ENCODE assay signal across 8 mouse cellular contexts in the genomic region with DNA sequence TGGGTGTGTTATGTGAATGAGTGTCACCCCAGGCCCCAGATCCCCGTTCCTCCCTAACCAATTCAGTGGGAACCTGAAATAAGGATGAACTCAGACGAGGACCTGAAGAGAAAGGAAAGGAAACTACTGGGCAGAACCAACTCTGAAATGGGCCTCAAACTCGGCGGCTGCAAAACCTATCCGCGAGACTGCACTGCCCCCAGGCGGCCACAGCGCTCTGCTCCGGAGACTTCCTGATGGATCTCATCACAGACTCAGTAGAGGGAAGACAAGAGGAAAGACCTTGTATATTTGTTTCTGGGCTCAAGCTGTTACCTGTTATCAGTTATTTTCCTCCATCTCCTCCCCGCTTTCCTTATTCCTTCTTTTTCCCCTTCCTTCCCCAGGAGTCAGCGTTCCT. TPM values are rescaled to one million over a fixed set of nuclear protein-coding genes. Genes with fewer than 3 reads are reported as not detected.
DNase-seq lines count a peak whose midpoint lies in the region; ATAC-seq and TF ChIP-seq lines count a peak whose summit lies in the region.

No protein-coding gene starts in this region.

- WGBS in forebrain, embryonic 12.5 days: 8% methylated on average over 11 of the region's 11 CpGs
- 7% methylated on average over 11 of the region's 11 CpGs for WGBS in heart, embryonic 16.5 days
- WGBS in liver, embryonic 14.5 days (ENCODE audit: insufficient replicate concordance): 9% methylated on average over 11 of the region's 11 CpGs
- WGBS in neural tube, embryonic 13.5 days: 9% methylated on average over 11 of the region's 11 CpGs

- H3K4me1 ChIP-seq in ES-Bruce4 (ENCODE audit: control insufficient read depth, insufficient read depth, low read length): peaks cover 5% of the 10 kb centered on the region
- peaks cover 16% of the 10 kb centered on the region for H3K4me1 ChIP-seq in forebrain, embryonic 12.5 days
- H3K4me1 ChIP-seq in heart, embryonic 16.5 days (ENCODE audit: control insufficient read depth, insufficient read depth, low read length): no peaks in the 10 kb centered on the region
- H3K4me1 ChIP-seq in liver, embryonic 14.5 days (replicated peaks; ENCODE audit: control insufficient read depth in 2 of 2, insufficient read depth in 2 of 2, low read length in 1 of 2): no peaks in the 10 kb centered on the region
- peaks cover 7% of the 10 kb centered on the region; the same call in 1 of the 2 replicates for H3K4me1 ChIP-seq in neural tube, embryonic 13.5 days (replicated peaks)
- H3K4me1 ChIP-seq in testis, adult 2 months (ENCODE audit: control insufficient read depth, insufficient read depth, low read length): peaks cover 3% of the 10 kb centered on the region; the same call in 1 of the 2 replicates

- peak overlapping the region; percentile 38; the same call in 1 of the 2 replicates for H3K9ac ChIP-seq in ES-Bruce4 (ENCODE audit: low read depth, poor library complexity, severe bottlenecking)
- no peak overlapping the region for H3K9ac ChIP-seq in forebrain, embryonic 12.5 days
- no peak overlapping the region for H3K9ac ChIP-seq in heart, embryonic 16.5 days (ENCODE audit: low read length)
- H3K9ac ChIP-seq in liver, embryonic 14.5 days (replicated peaks): no peak overlapping the region; the same call in 1 of the 2 replicates
- H3K9ac ChIP-seq in neural tube, embryonic 13.5 days: peak overlapping the region; percentile 31; the same call in 1 of the 2 replicates

- no peaks in the 10 kb centered on the region for H3K36me3 ChIP-seq in ES-Bruce4 (ENCODE audit: control insufficient read depth, insufficient read depth, low read length, poor library complexity, severe bottlenecking)
- no peaks in the 10 kb centered on the region for H3K36me3 ChIP-seq in forebrain, embryonic 12.5 days (replicated peaks)
- H3K36me3 ChIP-seq in heart, embryonic 16.5 days (ENCODE audit: control insufficient read depth, insufficient read depth): no peaks in the 10 kb centered on the region
- H3K36me3 ChIP-seq in liver, embryonic 14.5 days (replicated peaks; ENCODE audit: control insufficient read depth, insufficient read depth, low read depth): no peaks in the 10 kb centered on the region
- no peaks in the 10 kb centered on the region for H3K36me3 ChIP-seq in neural tube, embryonic 13.5 days
- H3K36me3 ChIP-seq in testis, adult 2 months (ENCODE audit: control insufficient read depth, insufficient read depth, low read length): no peaks in the 10 kb centered on the region

- peak; percentile 27 for DNase-seq in c-Kit-positive CD71-positive TER-119-positive erythroid progenitor cells, embryonic 14.5 days (ENCODE audit: low spot score)
- peak; percentile 73 to 94 for DNase-seq in kidney, postnatal 36 days
- peak; percentile 7 to 22 (median 16) for DNase-seq in liver, embryonic 14.5 days (ENCODE audit: low read depth in 3 of 3, low spot score in 3 of 3)

- no peak for TF ChIP-seq POLR2A in ES-Bruce4 (IDR thresholded peaks at IDR 0.05; ENCODE audit: insufficient read depth, low read length)
- no peak for TF ChIP-seq POLR2A in testis, adult 2 months (IDR thresholded peaks at IDR 0.05; ENCODE audit: control insufficient read depth, low read depth, low read length)

- no peak for ATAC-seq in forebrain, embryonic 12.5 days (ENCODE audit: low FRiP score)
- ATAC-seq in heart, embryonic 16.5 days (replicated peaks; ENCODE audit: extremely low read depth, insufficient read depth, low FRiP score): no peak
- ATAC-seq in liver, embryonic 14.5 days (ENCODE audit: insufficient read depth): no peak
- ATAC-seq in neural tube, embryonic 13.5 days (ENCODE audit: low read depth): no peak

- peak overlapping the region; percentile 36; the same call in 1 of the 2 replicates for H3K4me2 ChIP-seq in forebrain, embryonic 12.5 days
- H3K4me2 ChIP-seq in heart, embryonic 16.5 days (ENCODE audit: low read depth, low read length): peak overlapping the region; percentile 39
- H3K4me2 ChIP-seq in liver, embryonic 14.5 days (ENCODE audit: low read depth): peak overlapping the region; percentile 45
- peak overlapping the region; percentile 34; the same call in 1 of the 2 replicates for H3K4me2 ChIP-seq in neural tube, embryonic 13.5 days

- no peak overlapping the region for H3K4me3 ChIP-seq in ES-Bruce4 (ENCODE audit: low read depth, low read length)
- H3K4me3 ChIP-seq in forebrain, embryonic 12.5 days (replicated peaks): no peak overlapping the region
- H3K4me3 ChIP-seq in heart, embryonic 16.5 days (ENCODE audit: low read length): peak overlapping the region; percentile 12
- peak overlapping the region in 1 of 2 experiments; percentile 30; a peak in 1 of 4 replicates for H3K4me3 ChIP-seq in liver, embryonic 14.5 days (ENCODE audit: insufficient read depth in 1 of 2, low read depth in 2 of 2, low read length in 2 of 2)
- no peak overlapping the region for H3K4me3 ChIP-seq in neural tube, embryonic 13.5 days
- peak overlapping the region; percentile 66 for H3K4me3 ChIP-seq in testis, adult 2 months (ENCODE audit: control insufficient read depth, low read depth, low read length)

- no peaks in the 10 kb centered on the region for H3K27me3 ChIP-seq in ES-Bruce4 (ENCODE audit: control insufficient read depth, insufficient read depth, low read length, poor library complexity, severe bottlenecking)
- H3K27me3 ChIP-seq in forebrain, embryonic 12.5 days: peaks cover 10% of the 10 kb centered on the region; the same call in 1 of the 2 replicates
- no peaks in the 10 kb centered on the region for H3K27me3 ChIP-seq in heart, embryonic 16.5 days (ENCODE audit: control insufficient read depth, insufficient read depth, low read length)
- no peaks in the 10 kb centered on the region for H3K27me3 ChIP-seq in liver, embryonic 14.5 days (ENCODE audit: control insufficient read depth, insufficient read depth, low read length)
- H3K27me3 ChIP-seq in neural tube, embryonic 13.5 days: peaks cover 6% of the 10 kb centered on the region
- H3K27me3 ChIP-seq in testis, adult 2 months (ENCODE audit: control insufficient read depth, insufficient read depth, low read length): no peaks in the 10 kb centered on the region; the same call in 1 of the 2 replicates

- TF ChIP-seq CTCF in ES-Bruce4 (IDR thresholded peaks at IDR 0.05; ENCODE audit: low read depth, low read length): peak; percentile 81
- peak; percentile 86 for TF ChIP-seq CTCF in liver, embryonic 14.5 days (IDR thresholded peaks at IDR 0.05; ENCODE audit: low read depth)
- TF ChIP-seq CTCF in testis, adult 2 months (IDR thresholded peaks at IDR 0.05; ENCODE audit: control insufficient read depth, insufficient read depth, insufficient replicate concordance, low read depth, low read length): peak; percentile 77; the same call in 1 of the 2 replicates

- H3K9me3 ChIP-seq in ES-Bruce4 (replicated peaks; ENCODE audit: control insufficient read depth, insufficient read depth, low read length, poor library complexity, severe bottlenecking): no peaks in the 10 kb centered on the region
- no peaks in the 10 kb centered on the region for H3K9me3 ChIP-seq in forebrain, embryonic 12.5 days
- H3K9me3 ChIP-seq in heart, embryonic 16.5 days (replicated peaks; ENCODE audit: control insufficient read depth, low read length): no peaks in the 10 kb centered on the region
- no peaks in the 10 kb centered on the region for H3K9me3 ChIP-seq in liver, embryonic 14.5 days (ENCODE audit: control insufficient read depth, low read length)
- H3K9me3 ChIP-seq in neural tube, embryonic 13.5 days: no peaks in the 10 kb centered on the region

- no peak for TF ChIP-seq EP300 in ES-Bruce4 (IDR thresholded peaks at IDR 0.05; ENCODE audit: insufficient read depth, low read depth, low read length)
- no peak for TF ChIP-seq EP300 in liver, embryonic 14.5 days (IDR thresholded peaks at IDR 0.05; ENCODE audit: low read depth)

- H3K27ac ChIP-seq in ES-Bruce4 (ENCODE audit: insufficient read depth, low read length): no peak overlapping the region
- H3K27ac ChIP-seq in forebrain, embryonic 12.5 days: no peak overlapping the region
- no peak overlapping the region for H3K27ac ChIP-seq in heart, embryonic 16.5 days (ENCODE audit: low read length)
- no peak overlapping the region for H3K27ac ChIP-seq in liver, embryonic 14.5 days
- no peak overlapping the region for H3K27ac ChIP-seq in neural tube, embryonic 13.5 days (replicated peaks)
- no peak overlapping the region for H3K27ac ChIP-seq in testis, adult 2 months (ENCODE audit: control insufficient read depth, insufficient read depth, low read depth, low read length)

RNA-seq across cellular contexts. Expression of gene Eif2s2, which starts 50.4 kb away (rescaled TPM):
- 551 and 558 TPM in 2 replicates for polyA plus RNA-seq in ES-Bruce4 (2011; ENCODE audit: insufficient read depth, insufficient read length, low read depth, missing spikeins)
- polyA plus RNA-seq in forebrain, embryonic 12.5 days (2016; fragmentation: Nextera tagmentation; extraction: Ambion mirVana): 113 TPM in 2 replicates
- polyA plus RNA-seq in heart, embryonic 16.5 days (2015; fragmentation: Nextera tagmentation; extraction: Ambion mirVana): 51.2 and 54.5 TPM in 2 replicates
- polyA plus RNA-seq in liver, embryonic 14.5 days (2012; rRNA removed): 20.6 and 46.0 TPM in 2 replicates
- polyA plus RNA-seq in liver, embryonic 14.5 days (2014; fragmentation: Nextera tagmentation; extraction: Ambion mirVana): 86.9 and 88.0 TPM in 2 replicates
- 72.3 and 77.2 TPM in 2 replicates for polyA plus RNA-seq in neural tube, embryonic 13.5 days (2015; fragmentation: Nextera tagmentation; extraction: Ambion mirVana)
- 23.3 and 24.5 TPM in 2 replicates for polyA plus RNA-seq in testis, adult 2 months (2012; rRNA removed)

Comparison
In these comparisons a context has a peak if more than half of its experiments do, and no peak if none do; other contexts are left out.
1. H3K4me3 ChIP-seq: peak in heart, embryonic 16.5 days (single experiment) and testis, adult 2 months (single experiment); none in ES-Bruce4 (single experiment), forebrain, embryonic 12.5 days (single experiment) and neural tube, embryonic 13.5 days (single experiment).
2. H3K9ac ChIP-seq: peak in ES-Bruce4 (single experiment) and neural tube, embryonic 13.5 days (single experiment); none in forebrain, embryonic 12.5 days (single experiment), heart, embryonic 16.5 days (single experiment) and liver, embryonic 14.5 days (single experiment).
3. DNase-seq: peak in every context shown above with its lines; median percentile 84 in kidney, postnatal 36 days; 27 in c-Kit-positive CD71-positive TER-119-positive erythroid progenitor cells, embryonic 14.5 days; 16 in liver, embryonic 14.5 days.
4. Peak in every context shown above with its lines, with median percentiles within 50 percentile points of each other: CTCF ChIP-seq and H3K4me2 ChIP-seq.